Mouse (Mus musculus) embryonic fibroblast, embryonic 13.5 days (primary cell): ENCODE data around the gene Cfap20. TPM values are rescaled to one million over a fixed set of nuclear protein-coding genes. Genes with fewer than 3 reads are reported as not detected.

Experiments used
- H3K27ac ChIP-seq: 2 replicates; pipeline ENCODE4 v1.5.1; 2012; ENCODE audit warnings: low read length, control low read depth, inconsistent platforms; ENCODE audit not compliant: insufficient read depth
- H3K4me1 ChIP-seq: 2 replicates; pipeline ENCODE4 v1.6.1; 2011; ENCODE audit warnings: low read length; ENCODE audit not compliant: control insufficient read depth, insufficient read depth
- H3K4me3 ChIP-seq: 2 replicates; pipeline ENCODE4 v1.5.1; 2011; ENCODE audit warnings: mild to moderate bottlenecking, control low read depth, low read length; ENCODE audit not compliant: insufficient read depth
- CTCF ChIP-seq: IDR thresholded peaks from 2 replicates; pipeline ENCODE4 v1.5.1; 2011; ENCODE audit warnings: mild to moderate bottlenecking, control low read depth, low read length, moderate library complexity, borderline replicate concordance; ENCODE audit not compliant: insufficient read depth
- POLR2A ChIP-seq: IDR thresholded peaks from 2 replicates; pipeline ENCODE4 v1.6.1; 2011; ENCODE audit warnings: low read depth, mild to moderate bottlenecking, control low read depth, low read length, moderate library complexity
- polyA plus RNA-seq: library from polyadenylated mRNA; stranded (reverse); fragments of >200 nt; gene quantifications from 2 replicates; pipeline ENCODE4 v1.2.4, GENCODE M21; 2011; ENCODE audit warnings: low read depth; ENCODE audit not compliant: missing spikeins, insufficient read length

The Cfap20 gene
- polyA plus RNA-seq, 1 experiment = 68.2 TPM

- Histone ChIP-seq H3K4me3 (no peak overlapping the region), H3K4me1 (no peaks in the 10 kb centered on the region), H3K27ac (no peak overlapping the region)
- TF ChIP-seq POLR2A (no peak), CTCF (no peak)
These were observed 58.2 kb downstream of the Cfap20 start for GRCm38 (mm10) chr8:95376309-95376999.

- no peak for TF ChIP-seq CTCF
- TF ChIP-seq POLR2A = no peak
- no peaks in the 10 kb centered on the region for H3K4me1 ChIP-seq
- no peak overlapping the region for H3K27ac ChIP-seq
- H3K4me3 ChIP-seq = no peak overlapping the region
These were observed 59.2 kb downstream of the Cfap20 start for GRCm38 (mm10) chr8:95375374-95375930.

GRCm38 (mm10) chr8:95374429-95374828 lies 60.2 kb downstream of the Cfap20 start:
- H3K4me1 ChIP-seq = no peaks in the 10 kb centered on the region
- H3K27ac ChIP-seq = no peak overlapping the region
- no peak for TF ChIP-seq POLR2A
- TF ChIP-seq CTCF = no peak
- no peak overlapping the region for H3K4me3 ChIP-seq

GRCm38 (mm10) chr8:95373389-95374002 lies 61.2 kb downstream of the Cfap20 start:
- Histone ChIP-seq H3K4me3 (no peak overlapping the region), H3K4me1 (no peaks in the 10 kb centered on the region), H3K27ac (no peak overlapping the region)
- no peak for TF ChIP-seq CTCF
- TF ChIP-seq POLR2A = no peak

Other genes with a start within 250 kb of the Cfap20 start
- gene Kifc3, start 232.1 kb downstream of the Cfap20 start, polyA plus RNA-seq = 13.6 and 21.4 TPM in 2 replicates
- 0.09 and 0.13 TPM in 2 replicates for gene Cngb1, start 128.3 kb downstream of the Cfap20 start, polyA plus RNA-seq
- gene Tepp, start 124.3 kb downstream of the Cfap20 start, polyA plus RNA-seq = not detected in 2 replicates
- gene Zfp319, start 102.9 kb downstream of the Cfap20 start, polyA plus RNA-seq = 5.8 and 6.6 TPM in 2 replicates
- gene Usb1, start 102.6 kb downstream of the Cfap20 start, polyA plus RNA-seq = 22.8 and 24.1 TPM in 2 replicates
- gene Mmp15, start 82.6 kb downstream of the Cfap20 start, polyA plus RNA-seq = 0.85 and 1.4 TPM in 2 replicates
- gene Csnk2a2, start 55.2 kb upstream of the Cfap20 start, polyA plus RNA-seq = 119 and 120 TPM in 2 replicates
- not detected in 2 replicates for gene Ccdc113, start 99.2 kb upstream of the Cfap20 start, polyA plus RNA-seq
- gene Prss54, start 141.5 kb upstream of the Cfap20 start, polyA plus RNA-seq = not detected in 2 replicates
- gene Gins3, start 198.6 kb upstream of the Cfap20 start, polyA plus RNA-seq = 6.8 and 7.0 TPM in 2 replicates
- 49.7 and 67.9 TPM in 2 replicates for gene Ndrg4, start 242.1 kb upstream of the Cfap20 start, polyA plus RNA-seq